Mouse (Mus musculus) brain, adult 2 months (tissue): ENCODE measurements at regions not wholly inside any gene's neighbourhood (a gene's known extent, or its start where the extent isn't known, plus 50 kb on each side); places are given as distances from the start of the nearest gene placed in this dataset.

Source experiments
- DNase-seq: peaks from one replicate; pipeline ENCODE4 v3.0.0; 2011; ENCODE audit warnings: low read depth, low spot score

GRCm38 (mm10) chr15:31173309-31174115, 50.6 kb upstream of the Dap start:
- DNase-seq, result no peak
